Mouse (Mus musculus): ENCODE data around the gene Zcrb1. TPM values are rescaled to one million over a fixed set of nuclear protein-coding genes. Genes with fewer than 3 reads are reported as not detected.

Zcrb1 gene
- polyA plus RNA-seq, 1 experiment from 2014 or later, result 154 TPM

DNA sequence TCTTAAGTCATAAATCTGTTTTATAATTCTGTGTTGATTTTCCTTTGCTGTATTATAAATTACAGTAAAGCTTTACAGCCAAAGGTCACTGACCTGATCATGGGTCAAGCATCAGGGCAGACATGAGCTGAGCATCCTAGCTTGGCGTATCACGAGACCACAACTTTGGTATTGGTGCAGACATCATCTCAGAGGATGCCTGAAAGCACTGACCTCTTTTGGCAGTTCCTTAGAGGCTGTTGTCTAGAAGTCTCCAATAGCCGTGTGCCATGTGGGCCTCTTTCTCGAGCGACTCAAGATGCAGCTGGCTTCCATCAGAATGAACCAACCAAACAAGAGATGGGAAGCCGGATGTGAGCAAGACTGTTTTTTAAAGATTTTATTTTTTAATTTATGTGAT is 32.6 kb downstream of the Zcrb1 start:
- WGBS, result 80% methylated on average over 6 of the region's 6 CpGs

DNA sequence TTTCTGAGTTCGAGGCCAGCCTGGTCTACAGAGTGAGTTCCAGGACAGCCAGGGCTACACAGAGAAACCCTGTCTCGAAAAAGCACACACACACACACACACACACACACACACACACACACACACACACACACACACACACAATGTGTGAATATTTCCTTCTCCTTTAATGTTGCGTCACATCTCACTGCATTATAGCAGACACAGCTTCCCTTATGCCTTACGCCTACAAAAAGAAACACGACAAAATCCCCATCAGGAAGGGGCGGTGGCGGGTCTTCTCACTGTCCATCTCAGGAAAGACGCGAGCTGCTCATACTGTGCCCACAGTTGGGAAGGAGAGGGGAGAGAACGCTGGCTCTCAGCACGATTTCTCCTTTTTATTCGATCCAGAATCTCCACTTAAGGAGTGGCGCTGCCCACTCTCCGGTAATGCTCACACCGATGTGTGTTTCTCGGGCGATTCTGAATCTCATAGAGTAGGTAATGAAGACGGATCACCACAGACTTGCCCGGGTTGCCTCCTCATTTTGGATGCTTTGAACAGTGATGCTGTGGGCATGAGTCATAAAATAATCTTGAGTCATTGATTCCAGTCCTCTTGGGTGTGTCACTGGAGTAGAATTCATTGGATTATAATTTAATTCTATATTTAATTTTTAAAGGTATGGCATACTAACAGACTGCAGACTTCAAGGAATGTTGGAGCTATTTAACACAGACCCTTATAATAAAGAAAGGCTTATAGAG is 39.6 kb downstream of the Zcrb1 start:
- no peaks in the 10 kb centered on the region for H3K27me3 ChIP-seq
- 90% methylated on average over 19 of the region's 19 CpGs for WGBS

More for the DNA sequence above, 32.6 kb downstream of the Zcrb1 start:
- Histone ChIP-seq H3K27me3 (no peaks in the 10 kb centered on the region), H3K4me2 (no peak overlapping the region), H3K9ac (no peak overlapping the region), H3K4me3 (no peak overlapping the region), H3K4me1 (no peaks in the 10 kb centered on the region), H3K9me3 (no peaks in the 10 kb centered on the region), H3K36me3 (no peaks in the 10 kb centered on the region), H3K27ac (no peak overlapping the region)
- no peak for ATAC-seq (ENCODE audit: insufficient number of reproducible peaks, insufficient read depth, low FRiP score, low TSS enrichment, low read depth)

DNA sequence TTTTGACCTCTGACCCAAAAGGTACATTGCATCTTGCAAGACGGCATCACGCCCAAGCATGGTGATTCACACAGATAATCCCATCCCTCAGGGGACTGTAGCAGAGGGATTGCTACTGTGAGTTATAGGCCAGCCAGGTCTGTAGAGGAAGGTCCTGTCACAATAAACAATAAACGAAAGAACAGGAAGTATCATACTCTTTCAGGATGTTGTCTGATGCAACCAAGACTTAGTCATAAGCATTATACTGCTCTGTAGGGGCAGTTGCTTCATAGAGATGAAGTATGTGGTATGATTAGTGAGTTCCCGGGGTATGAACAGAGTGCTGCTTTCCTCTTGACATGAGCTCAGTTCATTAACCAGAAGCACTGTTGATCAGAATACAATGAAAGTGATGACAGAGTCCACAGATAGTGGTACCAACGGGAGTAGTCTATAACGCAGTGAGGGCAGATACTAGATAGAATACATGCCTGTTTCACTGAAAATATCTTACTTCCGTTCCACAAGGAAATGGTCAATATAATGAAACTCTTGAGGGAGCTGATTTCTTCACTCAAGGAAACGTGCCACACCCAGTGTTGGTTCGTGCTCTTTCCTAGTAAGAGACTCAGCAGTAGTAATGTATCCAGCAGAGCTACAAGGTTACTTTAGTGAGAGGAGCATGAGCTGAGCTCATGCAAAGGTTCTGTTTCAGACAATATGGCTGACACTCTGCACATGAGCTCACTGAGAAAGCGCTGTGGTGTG is 57.3 kb downstream of the Zcrb1 start:
- Histone ChIP-seq H3K27ac (no peak overlapping the region), H3K9me3 (no peaks in the 10 kb centered on the region), H3K4me2 (no peak overlapping the region), H3K36me3 (no peaks in the 10 kb centered on the region), H3K27me3 (no peaks in the 10 kb centered on the region), H3K9ac (no peak overlapping the region), H3K4me1 (no peaks in the 10 kb centered on the region; the same call in 1 of the 2 replicates), H3K4me3 (no peak overlapping the region)
- WGBS, result 85% methylated on average over 10 of the region's 10 CpGs
- no peak for ATAC-seq (ENCODE audit: insufficient number of reproducible peaks, insufficient read depth, low FRiP score, low TSS enrichment, low read depth)

More for the DNA sequence above, 39.6 kb downstream of the Zcrb1 start:
- Histone ChIP-seq H3K4me3 (no peak overlapping the region), H3K4me1 (no peaks in the 10 kb centered on the region), H3K9ac (no peak overlapping the region), H3K4me2 (no peak overlapping the region), H3K27ac (no peak overlapping the region), H3K36me3 (no peaks in the 10 kb centered on the region), H3K9me3 (no peaks in the 10 kb centered on the region)
- ATAC-seq (ENCODE audit: insufficient number of reproducible peaks, insufficient read depth, low FRiP score, low TSS enrichment, low read depth), result no peak

DNA sequence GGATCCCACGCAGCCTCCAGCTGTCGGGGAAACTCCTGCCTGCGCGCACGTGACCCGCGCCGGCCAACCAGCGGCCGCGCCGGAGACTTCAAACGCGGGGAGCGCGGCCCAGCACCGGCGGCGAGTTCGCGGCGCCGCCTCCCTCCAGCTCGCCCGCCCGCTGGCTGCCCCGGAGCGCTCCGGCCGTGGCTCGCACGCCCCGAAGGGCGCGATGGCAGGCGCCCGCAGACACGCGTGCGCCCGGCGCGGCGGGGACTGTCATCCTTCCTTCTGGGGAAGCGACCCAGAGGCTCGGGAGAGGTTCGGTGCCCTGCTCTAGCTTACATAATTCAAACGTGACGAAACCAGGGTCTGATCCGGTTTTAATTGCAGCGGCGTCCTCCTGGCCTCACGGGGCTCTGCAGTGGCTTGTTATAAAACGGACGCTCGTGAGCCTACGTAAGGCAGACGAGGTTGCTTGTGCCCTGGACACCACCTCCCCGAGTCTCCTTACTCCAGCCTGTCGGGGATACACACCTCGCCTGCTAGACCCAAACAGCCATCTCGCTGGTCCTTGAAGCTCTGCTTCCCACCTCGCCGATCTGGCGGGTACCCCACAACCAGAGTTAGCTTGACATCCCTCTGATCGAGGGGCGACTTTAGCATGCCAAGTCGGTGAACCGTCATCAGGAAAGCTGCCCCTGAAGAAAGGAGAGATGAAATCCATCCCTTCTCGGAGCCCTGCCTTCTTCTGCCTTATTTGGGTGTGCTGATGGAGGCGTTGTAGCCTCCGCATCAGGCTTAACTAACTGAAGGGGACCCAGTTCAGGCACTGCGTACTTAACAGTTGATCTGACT is 61.0 kb downstream of the Zcrb1 start, which contains the start of gene Yaf2:
TSS of gene Yaf2 (minus strand) at position 11 of the 837 bp plus-strand sequence.
- Histone ChIP-seq H3K9me3 (no peaks in the 10 kb centered on the region), H3K4me2 (peak within 1 kb of the TSS; percentile 86), H3K36me3 (peaks cover 8% of the 10 kb centered on the region), H3K4me1 (peaks cover 3% of the 10 kb centered on the region; the same call in 1 of the 2 replicates), H3K27ac (peak within 1 kb of the TSS; percentile 84), H3K9ac (peak within 1 kb of the TSS; percentile 88), H3K27me3 (no peaks in the 10 kb centered on the region), H3K4me3 (peak within 1 kb of the TSS; percentile 87)
- ATAC-seq (ENCODE audit: insufficient number of reproducible peaks, insufficient read depth, low FRiP score, low TSS enrichment, low read depth), result peak; percentile 90
- WGBS, result under 1% methylated on average over 60 of the region's 73 CpGs

DNA sequence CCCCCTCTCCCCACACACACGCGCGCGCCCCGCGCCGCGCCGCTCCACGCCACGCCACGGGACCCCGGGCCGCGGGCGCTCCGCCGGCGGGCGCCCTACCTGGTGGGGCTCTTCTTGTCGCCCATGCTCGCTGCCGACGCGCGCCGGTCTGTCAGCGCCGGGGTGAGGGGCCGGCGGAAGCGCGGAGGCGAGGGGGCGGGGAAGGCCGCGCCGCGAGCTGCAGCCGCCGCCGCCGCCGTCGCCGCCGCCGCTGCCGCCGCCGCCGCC is 61.5 kb downstream of the Zcrb1 start:
- peak overlapping the region; percentile 87 for H3K4me3 ChIP-seq
- ATAC-seq (ENCODE audit: insufficient number of reproducible peaks, insufficient read depth, low FRiP score, low TSS enrichment, low read depth), result no peak
- H3K27ac ChIP-seq, result peak overlapping the region; percentile 84
- H3K27me3 ChIP-seq, result no peaks in the 10 kb centered on the region
- peaks cover 8% of the 10 kb centered on the region for H3K36me3 ChIP-seq
- H3K4me2 ChIP-seq, result peak overlapping the region; percentile 86
- under 1% methylated on average over 37 of the region's 52 CpGs for WGBS
- H3K9me3 ChIP-seq, result no peaks in the 10 kb centered on the region
- peaks cover 3% of the 10 kb centered on the region; the same call in 1 of the 2 replicates for H3K4me1 ChIP-seq
- H3K9ac ChIP-seq, result peak overlapping the region; percentile 88

Other genes with a start within 250 kb of the Zcrb1 start
- 16.7 and 19.1 TPM in 2 replicates for gene Gxylt1, start 123.2 kb downstream of the Zcrb1 start, polyA plus RNA-seq (2015; fragmentation: Nextera tagmentation; extraction: Ambion mirVana)
- 47.1 and 58.6 TPM in 2 replicates for gene Yaf2, start 61.4 kb downstream of the Zcrb1 start, polyA plus RNA-seq (2015; fragmentation: Nextera tagmentation; extraction: Ambion mirVana)
- 65.4 and 67.6 TPM in 2 replicates for gene Pphln1, start within 50 bp of the Zcrb1 start, polyA plus RNA-seq (2015; fragmentation: Nextera tagmentation; extraction: Ambion mirVana)
- gene Prickle1, start 197.6 kb upstream of the Zcrb1 start, polyA plus RNA-seq (2015; fragmentation: Nextera tagmentation; extraction: Ambion mirVana), result 46.5 and 58.2 TPM in 2 replicates

Data from embryonic facial prominence, embryonic 13.5 days (tissue).